Mouse (Mus musculus): Measurements from ENCODE around the gene 1810010H24Rik.
"Not testable (repeated sequence)": the region's sequence is repeated elsewhere in the genome, so short reads cannot be mapped to it uniquely, and the experiment has no call there.

Gene 1810010H24Rik

DNA sequence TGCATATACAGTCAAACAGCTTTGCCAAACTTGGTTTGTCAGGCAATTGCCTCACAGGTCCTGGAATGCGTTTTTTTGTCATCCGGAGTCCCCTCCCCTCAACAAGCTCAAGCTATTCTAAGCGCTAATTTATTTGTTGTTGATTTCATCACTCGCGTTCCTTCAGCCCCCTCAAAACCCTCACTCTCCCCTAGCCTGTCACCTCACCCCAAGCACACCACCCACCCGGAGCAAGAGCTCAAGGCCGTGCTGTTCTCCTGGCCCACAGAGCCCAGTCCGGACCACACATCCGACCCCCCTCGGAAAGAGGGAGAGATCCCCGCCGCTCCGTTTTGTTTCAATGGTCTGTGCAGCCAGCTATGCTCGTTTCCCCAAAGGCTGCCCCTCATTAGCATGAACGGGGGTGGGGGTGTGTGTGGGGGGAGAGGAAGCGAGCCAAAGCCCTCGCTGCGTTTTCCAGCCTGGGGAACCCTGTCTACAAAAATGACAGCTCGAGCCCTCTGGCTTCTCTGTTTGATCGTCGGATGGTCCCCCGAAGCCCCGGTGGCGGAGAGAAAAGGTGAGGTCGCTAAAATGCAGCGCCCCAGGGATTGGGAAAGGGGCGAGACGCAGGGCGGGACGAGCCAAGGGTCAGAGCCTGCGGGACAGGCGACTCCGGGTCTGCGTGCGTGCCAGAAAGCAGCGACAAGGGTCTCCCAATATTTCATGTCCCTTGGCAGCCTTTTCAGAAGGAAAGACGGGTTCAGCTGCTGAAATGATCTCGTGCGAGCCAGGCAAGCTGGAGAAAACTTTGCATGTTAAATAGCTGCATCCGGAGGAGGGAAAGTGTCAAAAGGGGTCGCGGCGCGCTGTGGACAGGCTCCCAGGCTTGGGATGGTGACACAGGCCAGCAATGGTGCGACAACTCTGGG is at the start of gene 1810010H24Rik:
Gene 1810010H24Rik (plus strand): TSS at position 271 of the 911 bp plus-strand sequence.
- DNase-seq (ENCODE audit: extremely low spot score, low read depth, low spot score): no peak

GRCm38 (mm10) chr11:106976194-106976593 is 49.3 kb upstream of the 1810010H24Rik start:
- no peak for DNase-seq (ENCODE audit: extremely low spot score, low read depth, low spot score)

DNA sequence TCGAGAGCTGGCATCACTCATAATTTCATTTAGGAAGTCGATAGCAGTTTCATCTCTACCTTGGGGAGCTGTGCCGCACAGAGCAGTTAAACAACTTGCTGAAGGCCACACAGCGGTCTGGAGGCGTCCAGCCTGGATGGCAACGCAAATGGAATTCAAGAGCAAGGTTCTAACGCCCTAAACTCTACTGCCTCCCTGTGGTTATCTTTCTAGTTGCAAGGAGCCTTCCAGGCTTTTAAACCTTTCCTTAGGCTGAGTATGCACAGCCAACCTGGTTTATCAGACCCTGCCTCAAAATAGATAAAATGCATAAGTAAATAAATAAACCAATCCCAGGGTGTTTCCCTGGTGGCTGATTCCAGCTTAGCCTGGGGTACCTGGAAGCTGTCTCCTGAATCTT is 45.0 kb upstream of the 1810010H24Rik start:
- peak; percentile 79 for DNase-seq (ENCODE audit: extremely low spot score, low read depth, low spot score)

- DNase-seq (ENCODE audit: extremely low spot score, low read depth, low spot score): no peak
These were observed 43.7 kb upstream of the 1810010H24Rik start for GRCm38 (mm10) chr11:106981787-106982186.

GRCm38 (mm10) chr11:106982351-106982750 is 43.1 kb upstream of the 1810010H24Rik start:
- no peak for DNase-seq (ENCODE audit: extremely low spot score, low read depth, low spot score)

GRCm38 (mm10) chr11:106985979-106986604 is 39.4 kb upstream of the 1810010H24Rik start:
- DNase-seq (ENCODE audit: extremely low spot score, low read depth, low spot score): not testable (repeated sequence)

DNA sequence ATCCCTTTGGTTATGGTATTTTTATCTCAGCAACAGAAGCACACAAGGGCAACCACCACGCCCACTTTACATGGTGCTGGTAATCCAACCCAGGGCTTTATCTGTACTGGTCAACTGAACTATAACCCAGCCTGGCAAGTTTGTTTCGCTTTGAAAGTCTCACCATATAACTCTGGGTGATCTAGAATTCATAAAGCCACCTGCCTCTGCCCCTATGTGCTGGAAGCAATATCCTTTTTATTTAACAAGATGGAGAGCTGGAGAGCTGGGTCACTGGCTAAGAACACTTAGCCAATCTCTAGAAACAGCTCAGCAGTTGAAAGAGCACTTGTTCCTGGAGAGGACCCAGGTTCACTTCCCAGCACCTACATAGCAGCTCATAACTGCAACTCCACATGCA is 38.1 kb upstream of the 1810010H24Rik start:
- no peak for DNase-seq (ENCODE audit: extremely low spot score, low read depth, low spot score)

GRCm38 (mm10) chr11:106994246-106995085 is 31.0 kb upstream of the 1810010H24Rik start:
- DNase-seq (ENCODE audit: extremely low spot score, low read depth, low spot score): no peak

GRCm38 (mm10) chr11:106996492-106996891 is 29.0 kb upstream of the 1810010H24Rik start:
- DNase-seq (ENCODE audit: extremely low spot score, low read depth, low spot score): not testable (repeated sequence)

- DNase-seq (ENCODE audit: extremely low spot score, low read depth, low spot score): no peak
These were observed 27.5 kb upstream of the 1810010H24Rik start for GRCm38 (mm10) chr11:106997976-106998375.

DNA sequence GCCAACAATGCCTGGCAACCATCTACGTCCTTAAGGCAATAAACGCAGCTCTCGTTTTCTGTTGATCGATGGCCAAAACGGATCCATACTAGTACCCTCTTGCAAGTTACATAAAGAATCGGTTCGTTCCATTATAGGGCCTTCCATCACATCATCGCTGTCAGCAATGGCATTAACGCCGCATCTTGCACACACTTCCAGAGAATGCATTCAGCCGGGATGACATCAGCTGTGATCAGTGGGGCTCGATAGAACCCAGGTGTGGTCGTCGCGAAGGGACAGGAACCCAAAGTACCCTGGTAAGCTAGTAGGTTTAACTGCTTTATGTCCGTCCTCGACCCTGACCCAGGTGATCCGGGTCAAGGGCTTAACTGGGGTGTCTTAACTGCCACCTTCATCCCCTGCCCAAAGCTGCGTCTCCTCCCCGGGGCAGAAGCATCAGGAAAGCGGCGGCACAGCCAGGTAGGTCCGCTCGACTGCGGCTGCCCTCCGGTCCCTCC is 26.8 kb upstream of the 1810010H24Rik start:
- no peak for DNase-seq (ENCODE audit: extremely low spot score, low read depth, low spot score)

DNA sequence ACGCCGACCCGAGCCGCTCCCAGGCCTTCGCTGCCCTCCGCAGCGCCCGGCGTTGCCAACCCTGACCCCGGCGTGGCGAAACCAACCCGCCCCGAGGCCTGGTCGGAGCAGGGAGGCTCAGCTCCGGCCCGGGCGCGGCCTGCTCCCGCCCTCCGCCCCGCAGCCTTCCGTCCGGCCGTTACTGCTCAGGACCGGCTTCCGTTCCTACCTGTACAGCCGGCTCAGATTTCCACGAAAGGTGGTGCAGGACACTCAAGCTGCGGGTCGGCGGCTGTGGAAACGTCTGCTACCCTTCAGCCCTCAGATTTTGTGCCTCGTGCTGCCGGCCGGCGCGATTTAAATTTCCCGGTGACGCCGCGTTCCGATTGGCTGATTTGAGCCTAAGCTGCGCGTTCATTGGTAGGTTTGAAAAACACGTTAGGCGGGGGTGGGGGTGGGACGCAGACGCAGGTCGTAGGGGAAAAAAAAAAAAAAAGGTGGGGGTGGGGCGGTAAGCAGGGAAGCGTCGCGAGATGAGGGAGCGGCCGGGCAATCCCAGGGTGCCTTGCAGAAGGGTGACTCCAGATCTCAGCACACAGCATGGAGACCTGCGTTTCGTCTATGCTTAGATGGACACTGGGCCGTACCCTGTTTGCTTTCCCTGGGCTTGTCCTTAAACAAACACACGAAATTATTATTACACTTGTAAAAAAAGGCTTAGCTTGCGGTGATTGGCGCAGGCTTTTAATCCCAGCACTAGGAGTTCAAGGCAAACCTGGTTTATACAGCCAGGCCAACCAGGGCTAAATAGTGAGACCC is 26.1 kb upstream of the 1810010H24Rik start, which contains the start of gene Kpna2:
Gene Kpna2 (minus strand): TSS at position 391 of the 798 bp plus-strand sequence.
- peak; percentile 91 for DNase-seq (ENCODE audit: extremely low spot score, low read depth, low spot score)

- no peak for DNase-seq (ENCODE audit: extremely low spot score, low read depth, low spot score)
These were observed 25.4 kb upstream of the 1810010H24Rik start for GRCm38 (mm10) chr11:106999949-107000513.

GRCm38 (mm10) chr11:107001760-107002675 is 23.5 kb upstream of the 1810010H24Rik start:
- no peak for DNase-seq (ENCODE audit: extremely low spot score, low read depth, low spot score)

GRCm38 (mm10) chr11:107005538-107005937 is 19.9 kb upstream of the 1810010H24Rik start:
- no peak for DNase-seq (ENCODE audit: extremely low spot score, low read depth, low spot score)

DNA sequence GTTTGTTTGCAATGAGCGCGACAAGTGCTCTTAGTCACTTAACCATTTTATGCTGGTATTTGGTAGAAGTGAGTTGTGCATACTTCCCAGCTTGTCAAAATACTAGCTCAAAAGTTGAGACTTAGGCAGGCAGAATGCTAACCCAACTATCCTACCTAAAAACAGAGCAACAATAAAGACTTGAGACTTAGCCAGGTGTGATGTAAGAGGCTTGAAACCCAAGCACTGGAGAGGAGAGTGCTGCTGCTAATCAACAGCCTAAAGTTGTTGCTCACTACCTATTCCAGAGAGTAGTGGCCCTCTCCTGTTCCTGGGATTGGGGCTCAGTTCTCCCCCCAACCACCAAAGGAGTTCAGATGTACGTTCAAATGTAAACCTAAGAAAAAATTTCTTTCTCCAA is 15.0 kb upstream of the 1810010H24Rik start:
- no peak for DNase-seq (ENCODE audit: extremely low spot score, low read depth, low spot score)

DNA sequence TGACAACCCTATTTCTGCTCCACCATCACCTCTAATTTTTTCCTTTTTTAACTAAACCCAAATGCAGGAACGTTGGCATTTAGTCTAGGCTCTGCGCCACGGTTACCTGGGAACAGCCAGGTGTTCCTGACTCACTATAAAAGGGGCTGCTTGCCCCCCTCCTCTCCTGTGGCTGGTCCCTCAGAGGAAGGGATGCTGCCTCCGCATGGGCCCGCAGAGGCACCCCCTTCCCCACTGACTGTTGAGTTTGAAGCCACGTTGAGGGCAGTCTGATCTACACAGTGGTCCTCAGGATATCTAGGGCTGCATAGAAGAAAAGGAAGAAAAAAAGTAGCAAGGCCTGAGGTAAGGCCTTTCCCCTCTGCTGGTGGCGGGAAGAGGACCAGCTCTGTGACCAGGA is 14.3 kb upstream of the 1810010H24Rik start:
- DNase-seq (ENCODE audit: extremely low spot score, low read depth, low spot score): no peak

- no peak for DNase-seq (ENCODE audit: extremely low spot score, low read depth, low spot score)
These were observed 13.7 kb upstream of the 1810010H24Rik start for GRCm38 (mm10) chr11:107011669-107012323.
